Mouse (Mus musculus) stomach, postnatal 0 days (tissue): ENCODE measurements around the gene Mark1.

Source experiments
- CTCF ChIP-seq: IDR thresholded peaks from 2 replicates; pipeline ENCODE4 v1.5.1; 2016; ENCODE audit warnings: antibody characterized with exemption, low read depth, mild to moderate bottlenecking, moderate library complexity
- EP300 ChIP-seq: optimal IDR thresholded peaks from 2 replicates; pipeline ENCODE3; 2016; ENCODE audit warnings: antibody characterized with exemption

GRCm38 (mm10) chr1:184999071-184999750 is at the start of gene Mark1:
- TF ChIP-seq CTCF (no peak), EP300 (no peak)
